Mouse (Mus musculus) megakaryocyte, embryonic 14.5 days (primary cell): ENCODE measurements around the gene Fosl2.

Experiments used
- FLI1 ChIP-seq: IDR thresholded peaks from 2 replicates; pipeline ENCODE4 v1.6.1; 2012; ENCODE audit warnings: low read length, inconsistent platforms, mixed read lengths
- GATA1 ChIP-seq: IDR thresholded peaks from 3 replicates; pipeline ENCODE4 v1.6.1; 2012; ENCODE audit warnings: mixed read lengths, low read length, inconsistent platforms, borderline replicate concordance

- no peak for TF ChIP-seq GATA1
- no peak for TF ChIP-seq FLI1
These were observed 71.1 kb downstream of the Fosl2 start for GRCm38 (mm10) chr5:32206726-32207125.
